Mouse (Mus musculus): ENCODE data around the gene Aff1. TPM values are rescaled to one million over a fixed set of nuclear protein-coding genes. Genes with fewer than 3 reads are reported as not detected.
A peak's percentile ranks its signal among the peaks of the same experiment; 100 is the strongest.

Gene Aff1
- polyA plus RNA-seq, 1 experiment from 2014 or later: 4.7 TPM

DNA sequence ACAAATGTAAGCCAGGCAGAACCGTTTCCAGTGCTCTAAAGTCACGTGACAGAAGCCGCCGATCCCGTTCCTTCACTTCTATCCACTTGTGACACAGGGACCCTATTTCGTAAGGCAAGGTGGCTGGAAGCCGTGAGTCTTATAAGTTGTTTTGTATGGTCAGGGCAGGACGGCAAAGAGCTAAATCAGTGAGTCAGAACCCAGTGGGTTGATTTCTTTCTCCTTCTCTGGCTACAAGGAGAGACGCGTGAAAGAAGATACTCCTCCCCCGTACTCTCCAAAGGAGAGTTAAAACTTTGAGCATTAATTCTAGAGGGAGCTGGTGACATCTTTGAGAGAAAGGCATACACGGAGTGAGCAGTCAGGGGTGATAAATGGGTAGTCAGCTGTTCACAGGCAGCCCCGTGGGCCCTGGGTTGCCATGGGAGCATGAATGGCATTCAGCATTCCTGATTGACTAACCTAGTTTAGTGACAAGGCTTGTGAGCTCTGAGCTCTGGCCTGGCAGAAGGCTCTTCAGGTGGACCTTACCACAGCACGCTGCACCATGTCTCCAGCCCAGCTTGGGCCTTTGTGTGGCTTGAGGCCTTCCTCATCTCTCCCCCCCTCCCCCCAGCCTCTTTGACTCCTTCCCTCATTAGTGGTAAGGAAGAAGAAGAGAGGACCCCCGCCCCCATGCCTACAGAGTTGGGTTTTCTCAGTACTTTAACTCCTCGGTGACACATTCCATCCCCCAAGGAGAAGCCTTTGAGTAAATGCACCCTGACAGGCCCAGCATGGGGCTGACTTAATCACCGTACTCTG is 86.3 kb downstream of the Aff1 start:
- H3K27me3 ChIP-seq (ENCODE audit: insufficient read depth, low read length): no peaks in the 10 kb centered on the region
- peak overlapping the region; percentile 60 for H3K27ac ChIP-seq (ENCODE audit: low read depth)
- peak overlapping the region; percentile 55 for H3K4me2 ChIP-seq (ENCODE audit: low read depth, low read length)
- 20% methylated on average over 17 of the region's 17 CpGs for WGBS (ENCODE audit: insufficient replicate concordance)
- peak overlapping the region; percentile 3 for H3K9ac ChIP-seq (replicated peaks)
- ATAC-seq (peak; percentile 77), DNase-seq (peak; percentile 47)
- H3K9me3 ChIP-seq (ENCODE audit: low read length): no peaks in the 10 kb centered on the region
- H3K4me1 ChIP-seq (ENCODE audit: insufficient read depth): peaks cover 78% of the 10 kb centered on the region
- TF ChIP-seq CTCF (IDR thresholded peaks at IDR 0.05; ENCODE audit: low read depth) (no peak), EP300 (IDR thresholded peaks at IDR 0.05; ENCODE audit: low read depth) (no peak)
- 0 out of 2 replicates have a peak overlapping the region, but pooled peaks have one; percentile 5 for H3K4me3 ChIP-seq (ENCODE audit: low read depth, low read length)
- peaks cover 16% of the 10 kb centered on the region for H3K36me3 ChIP-seq (replicated peaks; ENCODE audit: insufficient read depth, low read length)

DNA sequence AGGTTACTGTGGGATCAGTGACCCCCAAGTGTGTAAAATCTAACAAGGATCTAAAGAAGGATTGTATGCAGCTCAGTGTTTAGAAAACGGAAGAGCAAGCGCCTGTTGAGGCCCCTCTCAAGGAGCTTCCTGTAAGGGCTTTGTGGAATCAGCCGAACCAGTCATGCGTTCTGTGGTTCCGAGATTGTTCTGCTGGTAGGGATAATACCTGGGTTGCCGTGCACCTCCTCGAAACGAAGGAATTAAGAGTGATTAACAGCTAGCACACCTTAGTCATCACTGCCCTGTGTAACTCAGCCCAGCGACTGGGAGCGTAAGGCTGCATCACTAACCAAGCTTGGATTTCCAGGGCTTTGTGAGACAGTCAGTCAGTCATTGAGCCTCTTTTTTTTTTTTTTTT is 87.7 kb downstream of the Aff1 start:
- H3K27me3 ChIP-seq (ENCODE audit: insufficient read depth, low read length): no peaks in the 10 kb centered on the region
- no peak overlapping the region for H3K9ac ChIP-seq (replicated peaks)
- peaks cover 27% of the 10 kb centered on the region for H3K36me3 ChIP-seq (replicated peaks; ENCODE audit: insufficient read depth, low read length)
- H3K4me3 ChIP-seq (ENCODE audit: low read depth, low read length): no peak overlapping the region
- WGBS (ENCODE audit: insufficient replicate concordance): 39% methylated on average over 10 of the region's 10 CpGs
- H3K4me2 ChIP-seq (ENCODE audit: low read depth, low read length): 0 out of 2 replicates have a peak overlapping the region, but pooled peaks have one; percentile 6
- ATAC-seq (no peak), DNase-seq (no peak)
- peaks cover 66% of the 10 kb centered on the region for H3K4me1 ChIP-seq (ENCODE audit: insufficient read depth)
- no peak overlapping the region for H3K27ac ChIP-seq (ENCODE audit: low read depth)
- no peak for TF ChIP-seq CTCF (IDR thresholded peaks at IDR 0.05; ENCODE audit: low read depth)
- TF ChIP-seq EP300 (IDR thresholded peaks at IDR 0.05; ENCODE audit: low read depth): no peak
- H3K9me3 ChIP-seq (ENCODE audit: low read length): no peaks in the 10 kb centered on the region

DNA sequence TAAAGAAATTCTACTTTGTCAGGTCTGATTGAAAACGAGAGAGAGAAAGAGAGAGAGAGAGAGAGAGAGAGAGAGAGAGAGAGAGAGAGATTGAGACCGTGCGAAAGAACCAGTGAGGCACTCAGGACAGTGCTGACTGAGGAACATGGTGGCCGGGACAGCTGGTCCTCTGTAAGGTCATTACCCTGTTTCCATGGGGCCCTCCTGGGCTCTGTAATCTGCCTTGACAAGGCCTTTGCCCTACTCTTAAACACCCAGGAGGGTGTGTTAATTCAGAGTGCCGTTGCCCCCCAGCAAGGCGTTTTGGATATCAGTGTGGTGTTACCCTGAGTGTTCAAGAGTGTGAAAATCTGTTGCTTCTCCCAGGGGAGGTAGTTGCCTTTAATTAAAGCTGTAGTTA is 88.1 kb downstream of the Aff1 start:
- Histone ChIP-seq H3K4me1 (ENCODE audit: insufficient read depth) (peaks cover 63% of the 10 kb centered on the region), H3K4me3 (ENCODE audit: low read depth, low read length) (no peak overlapping the region), H3K27ac (ENCODE audit: low read depth) (no peak overlapping the region), H3K27me3 (ENCODE audit: insufficient read depth, low read length) (no peaks in the 10 kb centered on the region), H3K4me2 (ENCODE audit: low read depth, low read length) (no peak overlapping the region), H3K36me3 (replicated peaks; ENCODE audit: insufficient read depth, low read length) (peaks cover 29% of the 10 kb centered on the region), H3K9me3 (ENCODE audit: low read length) (no peaks in the 10 kb centered on the region), H3K9ac (replicated peaks) (no peak overlapping the region)
- ATAC-seq (peak; percentile 31; the same call in 1 of the 2 replicates), DNase-seq (no peak)
- TF ChIP-seq EP300 (IDR thresholded peaks at IDR 0.05; ENCODE audit: low read depth) (no peak), CTCF (IDR thresholded peaks at IDR 0.05; ENCODE audit: low read depth) (no peak)
- WGBS (ENCODE audit: insufficient replicate concordance): 56% methylated on average over 6 of the region's 6 CpGs

- Histone ChIP-seq H3K4me2 (ENCODE audit: low read depth, low read length) (no peak overlapping the region), H3K27me3 (ENCODE audit: insufficient read depth, low read length) (no peaks in the 10 kb centered on the region), H3K4me3 (ENCODE audit: low read depth, low read length) (no peak overlapping the region), H3K4me1 (ENCODE audit: insufficient read depth) (peaks cover 57% of the 10 kb centered on the region), H3K9ac (replicated peaks) (no peak overlapping the region), H3K9me3 (ENCODE audit: low read length) (no peaks in the 10 kb centered on the region), H3K27ac (ENCODE audit: low read depth) (no peak overlapping the region), H3K36me3 (replicated peaks; ENCODE audit: insufficient read depth, low read length) (peaks cover 32% of the 10 kb centered on the region)
- 80% methylated on average over 6 of the region's 6 CpGs for WGBS (ENCODE audit: insufficient replicate concordance)
- ATAC-seq (no peak), DNase-seq (no peak)
- TF ChIP-seq EP300 (IDR thresholded peaks at IDR 0.05; ENCODE audit: low read depth) (no peak), CTCF (IDR thresholded peaks at IDR 0.05; ENCODE audit: low read depth) (0 out of 2 replicates have a peak, but pooled peaks have one; percentile 3)
These were observed 88.7 kb downstream of the Aff1 start for GRCm38 (mm10) chr5:103780836-103781235.

GRCm38 (mm10) chr5:103783086-103783668 is 91.0 kb downstream of the Aff1 start:
- peaks cover 52% of the 10 kb centered on the region for H3K36me3 ChIP-seq (replicated peaks; ENCODE audit: insufficient read depth, low read length)
- no peak for DNase-seq
- no peaks in the 10 kb centered on the region for H3K9me3 ChIP-seq (ENCODE audit: low read length)
- WGBS (ENCODE audit: insufficient replicate concordance): 82% methylated on average over 11 of the region's 11 CpGs
- no peak for ATAC-seq
- no peak overlapping the region for H3K27ac ChIP-seq (ENCODE audit: low read depth)
- no peak overlapping the region for H3K4me3 ChIP-seq (ENCODE audit: low read depth, low read length)
- H3K9ac ChIP-seq (replicated peaks): no peak overlapping the region
- TF ChIP-seq CTCF (IDR thresholded peaks at IDR 0.05; ENCODE audit: low read depth) (no peak), EP300 (IDR thresholded peaks at IDR 0.05; ENCODE audit: low read depth) (no peak)
- H3K4me2 ChIP-seq (ENCODE audit: low read depth, low read length): 0 out of 2 replicates have a peak overlapping the region, but pooled peaks have one; percentile 14
- H3K27me3 ChIP-seq (ENCODE audit: insufficient read depth, low read length): no peaks in the 10 kb centered on the region
- peaks cover 38% of the 10 kb centered on the region for H3K4me1 ChIP-seq (ENCODE audit: insufficient read depth)

DNA sequence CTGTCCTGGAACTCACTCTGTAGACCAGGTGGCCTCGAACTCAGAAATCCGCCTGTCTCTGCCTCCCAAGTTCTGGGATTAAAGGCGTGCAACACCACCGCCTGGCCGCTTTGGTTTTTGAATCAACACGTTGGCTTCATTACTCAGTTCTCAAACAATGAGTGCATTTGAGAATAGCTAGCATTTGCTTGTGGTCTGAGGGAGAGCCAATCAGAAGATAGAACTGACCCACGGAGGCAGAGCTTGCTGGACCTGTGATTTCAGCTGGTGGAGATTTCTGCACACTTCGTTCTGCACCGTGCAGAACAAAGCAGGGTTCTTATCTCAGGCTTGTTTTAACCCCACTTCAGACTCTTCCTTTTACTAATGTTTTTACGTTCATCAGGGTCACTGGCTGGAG is 93.9 kb downstream of the Aff1 start:
- Histone ChIP-seq H3K4me2 (ENCODE audit: low read depth, low read length) (no peak overlapping the region), H3K27me3 (ENCODE audit: insufficient read depth, low read length) (no peaks in the 10 kb centered on the region), H3K9me3 (ENCODE audit: low read length) (no peaks in the 10 kb centered on the region), H3K4me1 (ENCODE audit: insufficient read depth) (peaks cover 16% of the 10 kb centered on the region), H3K36me3 (replicated peaks; ENCODE audit: insufficient read depth, low read length) (peaks cover 65% of the 10 kb centered on the region), H3K9ac (replicated peaks) (no peak overlapping the region), H3K4me3 (ENCODE audit: low read depth, low read length) (no peak overlapping the region), H3K27ac (ENCODE audit: low read depth) (no peak overlapping the region)
- TF ChIP-seq EP300 (IDR thresholded peaks at IDR 0.05; ENCODE audit: low read depth): no peak
- TF ChIP-seq CTCF (IDR thresholded peaks at IDR 0.05; ENCODE audit: low read depth): no peak
- no peak for ATAC-seq
- no peak for DNase-seq
- 82% methylated on average over 10 of the region's 10 CpGs for WGBS (ENCODE audit: insufficient replicate concordance)
